Mouse (Mus musculus): Measurements from ENCODE around the gene Ecel1. TPM values are rescaled to one million over a fixed set of nuclear protein-coding genes. Genes with fewer than 3 reads are reported as not detected.

Gene Ecel1
- polyA plus RNA-seq, 1 experiment from 2014 or later: 0.94 TPM

- Histone ChIP-seq H3K27me3 (ENCODE audit: insufficient read depth, low read length) (peaks cover 85% of the 10 kb centered on the region), H3K4me2 (replicated peaks; ENCODE audit: low read depth, low read length) (peak overlapping the region; percentile 53), H3K36me3 (ENCODE audit: insufficient read depth, low read length) (no peaks in the 10 kb centered on the region), H3K27ac (ENCODE audit: low read length) (no peak overlapping the region), H3K4me1 (ENCODE audit: insufficient read depth, low read length) (peaks cover 21% of the 10 kb centered on the region), H3K9me3 (ENCODE audit: low read length) (no peaks in the 10 kb centered on the region), H3K9ac (replicated peaks; ENCODE audit: low read length) (no peak overlapping the region), H3K4me3 (ENCODE audit: low read length) (peak overlapping the region; percentile 39)
- under 1% methylated on average over 64 of the region's 72 CpGs for WGBS
- no peak for ATAC-seq (ENCODE audit: low FRiP score, low TSS enrichment)
Observed at GRCm38 (mm10) chr1:87153776-87154500, 2.4 kb downstream of the Ecel1 start.

- no peak overlapping the region for H3K27ac ChIP-seq (ENCODE audit: low read length)
- H3K27me3 ChIP-seq (ENCODE audit: insufficient read depth, low read length): peaks cover 59% of the 10 kb centered on the region
- no peak for ATAC-seq (ENCODE audit: low FRiP score, low TSS enrichment)
- 75% methylated on average over 6 of the region's 6 CpGs for WGBS
- no peak overlapping the region for H3K4me2 ChIP-seq (replicated peaks; ENCODE audit: low read depth, low read length)
- H3K36me3 ChIP-seq (ENCODE audit: insufficient read depth, low read length): no peaks in the 10 kb centered on the region
- H3K9ac ChIP-seq (replicated peaks; ENCODE audit: low read length): no peak overlapping the region
- no peaks in the 10 kb centered on the region for H3K9me3 ChIP-seq (ENCODE audit: low read length)
- H3K4me1 ChIP-seq (ENCODE audit: insufficient read depth, low read length): peaks cover 21% of the 10 kb centered on the region
- H3K4me3 ChIP-seq (ENCODE audit: low read length): no peak overlapping the region
Observed at GRCm38 (mm10) chr1:87151286-87151685, 5.0 kb downstream of the Ecel1 start.

GRCm38 (mm10) chr1:87149422-87149821 lies 6.9 kb downstream of the Ecel1 start:
- Histone ChIP-seq H3K9ac (replicated peaks; ENCODE audit: low read length) (no peak overlapping the region), H3K4me1 (ENCODE audit: insufficient read depth, low read length) (peaks cover 6% of the 10 kb centered on the region), H3K4me2 (replicated peaks; ENCODE audit: low read depth, low read length) (no peak overlapping the region), H3K27me3 (ENCODE audit: insufficient read depth, low read length) (peaks cover 40% of the 10 kb centered on the region), H3K36me3 (ENCODE audit: insufficient read depth, low read length) (no peaks in the 10 kb centered on the region), H3K27ac (ENCODE audit: low read length) (no peak overlapping the region), H3K4me3 (ENCODE audit: low read length) (no peak overlapping the region), H3K9me3 (ENCODE audit: low read length) (no peaks in the 10 kb centered on the region)
- WGBS: 35% methylated on average over 13 of the region's 13 CpGs
- no peak for ATAC-seq (ENCODE audit: low FRiP score, low TSS enrichment)

GRCm38 (mm10) chr1:87143141-87143540 lies 13.2 kb downstream of the Ecel1 start:
- no peaks in the 10 kb centered on the region for H3K9me3 ChIP-seq (ENCODE audit: low read length)
- no peaks in the 10 kb centered on the region for H3K4me1 ChIP-seq (ENCODE audit: insufficient read depth, low read length)
- no peak overlapping the region for H3K27ac ChIP-seq (ENCODE audit: low read length)
- 77% methylated on average over 10 of the region's 10 CpGs for WGBS
- H3K4me2 ChIP-seq (replicated peaks; ENCODE audit: low read depth, low read length): no peak overlapping the region
- no peak overlapping the region for H3K4me3 ChIP-seq (ENCODE audit: low read length)
- H3K36me3 ChIP-seq (ENCODE audit: insufficient read depth, low read length): no peaks in the 10 kb centered on the region
- no peaks in the 10 kb centered on the region for H3K27me3 ChIP-seq (ENCODE audit: insufficient read depth, low read length)
- no peak overlapping the region for H3K9ac ChIP-seq (replicated peaks; ENCODE audit: low read length)
- no peak for ATAC-seq (ENCODE audit: low FRiP score, low TSS enrichment)

GRCm38 (mm10) chr1:87142456-87142855 lies 13.9 kb downstream of the Ecel1 start:
- H3K4me2 ChIP-seq (replicated peaks; ENCODE audit: low read depth, low read length): no peak overlapping the region
- H3K27me3 ChIP-seq (ENCODE audit: insufficient read depth, low read length): no peaks in the 10 kb centered on the region
- no peak for ATAC-seq (ENCODE audit: low FRiP score, low TSS enrichment)
- H3K9me3 ChIP-seq (ENCODE audit: low read length): no peaks in the 10 kb centered on the region
- no peak overlapping the region for H3K9ac ChIP-seq (replicated peaks; ENCODE audit: low read length)
- no peaks in the 10 kb centered on the region for H3K4me1 ChIP-seq (ENCODE audit: insufficient read depth, low read length)
- WGBS: 55% methylated on average over 9 of the region's 9 CpGs
- no peak overlapping the region for H3K4me3 ChIP-seq (ENCODE audit: low read length)
- H3K27ac ChIP-seq (ENCODE audit: low read length): no peak overlapping the region
- no peaks in the 10 kb centered on the region for H3K36me3 ChIP-seq (ENCODE audit: insufficient read depth, low read length)

- Histone ChIP-seq H3K27me3 (ENCODE audit: insufficient read depth, low read length) (no peaks in the 10 kb centered on the region), H3K27ac (ENCODE audit: low read length) (no peak overlapping the region), H3K9ac (replicated peaks; ENCODE audit: low read length) (no peak overlapping the region), H3K36me3 (ENCODE audit: insufficient read depth, low read length) (no peaks in the 10 kb centered on the region), H3K4me3 (ENCODE audit: low read length) (no peak overlapping the region), H3K4me1 (ENCODE audit: insufficient read depth, low read length) (no peaks in the 10 kb centered on the region), H3K9me3 (ENCODE audit: low read length) (no peaks in the 10 kb centered on the region), H3K4me2 (replicated peaks; ENCODE audit: low read depth, low read length) (no peak overlapping the region)
- no peak for ATAC-seq (ENCODE audit: low FRiP score, low TSS enrichment)
- WGBS: 92% methylated on average over 4 of the region's 4 CpGs
Observed at GRCm38 (mm10) chr1:87141550-87141949, 14.8 kb downstream of the Ecel1 start.

- Histone ChIP-seq H3K9ac (replicated peaks; ENCODE audit: low read length) (no peak overlapping the region), H3K4me2 (replicated peaks; ENCODE audit: low read depth, low read length) (no peak overlapping the region), H3K9me3 (ENCODE audit: low read length) (no peaks in the 10 kb centered on the region), H3K4me3 (ENCODE audit: low read length) (no peak overlapping the region), H3K27me3 (ENCODE audit: insufficient read depth, low read length) (peaks cover 22% of the 10 kb centered on the region), H3K4me1 (ENCODE audit: insufficient read depth, low read length) (0 out of 2 replicates have a peak, but pooled peaks cover 2% of the 10 kb centered on the region), H3K27ac (ENCODE audit: low read length) (no peak overlapping the region), H3K36me3 (ENCODE audit: insufficient read depth, low read length) (no peaks in the 10 kb centered on the region)
- WGBS: 79% methylated on average over 4 of the region's 4 CpGs
- no peak for ATAC-seq (ENCODE audit: low FRiP score, low TSS enrichment)
Observed at GRCm38 (mm10) chr1:87131803-87132202, 24.5 kb downstream of the Ecel1 start.

GRCm38 (mm10) chr1:87127206-87128030 lies 28.9 kb downstream of the Ecel1 start:
- Histone ChIP-seq H3K4me3 (ENCODE audit: low read length) (peak overlapping the region; percentile 16; the same call in 1 of the 2 replicates), H3K9me3 (ENCODE audit: low read length) (no peaks in the 10 kb centered on the region), H3K36me3 (ENCODE audit: insufficient read depth, low read length) (no peaks in the 10 kb centered on the region), H3K4me2 (replicated peaks; ENCODE audit: low read depth, low read length) (peak overlapping the region; percentile 41), H3K4me1 (ENCODE audit: insufficient read depth, low read length) (0 out of 2 replicates have a peak, but pooled peaks cover 2% of the 10 kb centered on the region), H3K27me3 (ENCODE audit: insufficient read depth, low read length) (peaks cover 29% of the 10 kb centered on the region), H3K9ac (replicated peaks; ENCODE audit: low read length) (no peak overlapping the region), H3K27ac (ENCODE audit: low read length) (no peak overlapping the region)
- ATAC-seq (ENCODE audit: low FRiP score, low TSS enrichment): no peak
- WGBS: 8% methylated on average over 43 of the region's 43 CpGs

GRCm38 (mm10) chr1:87124673-87125072 lies 31.6 kb downstream of the Ecel1 start, which contains the start of gene Akp3:
Akp3 (plus strand) TSS chr1:87124973.
- 75% methylated on average over 6 of the region's 6 CpGs for WGBS

GRCm38 (mm10) chr1:87114784-87115183 lies 41.5 kb downstream of the Ecel1 start:
- Histone ChIP-seq H3K4me1 (ENCODE audit: insufficient read depth, low read length) (no peaks in the 10 kb centered on the region), H3K4me2 (replicated peaks; ENCODE audit: low read depth, low read length) (no peak overlapping the region), H3K9ac (replicated peaks; ENCODE audit: low read length) (no peak overlapping the region), H3K4me3 (ENCODE audit: low read length) (no peak overlapping the region), H3K9me3 (ENCODE audit: low read length) (no peaks in the 10 kb centered on the region), H3K27me3 (ENCODE audit: insufficient read depth, low read length) (no peaks in the 10 kb centered on the region), H3K36me3 (ENCODE audit: insufficient read depth, low read length) (no peaks in the 10 kb centered on the region), H3K27ac (ENCODE audit: low read length) (no peak overlapping the region)
- WGBS: 86% methylated on average over 1 of the region's 1 CpGs
- no peak for ATAC-seq (ENCODE audit: low FRiP score, low TSS enrichment)

More at GRCm38 (mm10) chr1:87124673-87125072, 31.6 kb downstream of the Ecel1 start, which contains the start of gene Akp3:
- H3K27ac ChIP-seq (ENCODE audit: low read length): no peak within 1 kb of the TSS
- H3K9ac ChIP-seq (replicated peaks; ENCODE audit: low read length): no peak within 1 kb of the TSS
- 0 out of 2 replicates have a peak, but pooled peaks cover 2% of the 10 kb centered on the region for H3K4me1 ChIP-seq (ENCODE audit: insufficient read depth, low read length)
- H3K4me3 ChIP-seq (ENCODE audit: low read length): no peak within 1 kb of the TSS
- H3K9me3 ChIP-seq (ENCODE audit: low read length): no peaks in the 10 kb centered on the region
- H3K27me3 ChIP-seq (ENCODE audit: insufficient read depth, low read length): peaks cover 29% of the 10 kb centered on the region
- H3K36me3 ChIP-seq (ENCODE audit: insufficient read depth, low read length): no peaks in the 10 kb centered on the region
- no peak for ATAC-seq (ENCODE audit: low FRiP score, low TSS enrichment)
- no peak within 1 kb of the TSS for H3K4me2 ChIP-seq (replicated peaks; ENCODE audit: low read depth, low read length)
